ENCODE assay signal across 17 mouse cellular contexts in genomic region chr16:41820369-41820768, GRCm38 (mm10).
DNase-seq lines count a peak whose midpoint lies in the region; ATAC-seq and TF ChIP-seq lines count a peak whose summit lies in the region.
"Had no signal": no experiment of that assay in that cellular context is flagged by ENCODE, and none has a peak within 500 bp of the region (broad histone marks: within the 10 kb centered on the region; RNA-seq: fewer than 3 reads in every experiment).

No protein-coding gene starts in this region.

- no peak for DNase-seq in forebrain, embryonic 10.5 days (ENCODE audit: extremely low spot score, low spot score)
- DNase-seq in limb, embryonic 11.5 days (ENCODE audit: low spot score) = peak; percentile 42
- DNase-seq in limb, embryonic 10.5 days (ENCODE audit: low spot score) = no peak
- peak; percentile 74 for DNase-seq in brain, embryonic 14.5 days (ENCODE audit: low read depth)
- peak; percentile 30 for DNase-seq in forebrain, postnatal 0 days
- no peak for DNase-seq in adrenal gland, postnatal 36 days
- DNase-seq: cerebellum, postnatal 14 days; gastrocnemius, adult 2 months; heart, adult 11 months; heart, postnatal 4 days; lung, adult 2 months; right cerebral cortex, postnatal 25 days had no signal

- no peaks in the 10 kb centered on the region for H3K36me3 ChIP-seq in forebrain, embryonic 15.5 days
- H3K36me3 ChIP-seq in forebrain, embryonic 10.5 days (replicated peaks) = no peaks in the 10 kb centered on the region
- no peaks in the 10 kb centered on the region for H3K36me3 ChIP-seq in limb, embryonic 11.5 days (ENCODE audit: control insufficient read depth, insufficient read depth, low read length)
- no peaks in the 10 kb centered on the region for H3K36me3 ChIP-seq in limb, embryonic 10.5 days
- H3K36me3 ChIP-seq in forebrain, postnatal 0 days (ENCODE audit: insufficient read depth) = no peaks in the 10 kb centered on the region
- H3K36me3 ChIP-seq: embryonic facial prominence, embryonic 13.5 days; intestine, embryonic 15.5 days; kidney, embryonic 15.5 days; neural tube, embryonic 12.5 days had no signal

- no peak overlapping the region for H3K9ac ChIP-seq in forebrain, embryonic 15.5 days (replicated peaks)
- H3K9ac ChIP-seq in limb, embryonic 11.5 days (ENCODE audit: low read length) = no peak overlapping the region
- no peak overlapping the region for H3K9ac ChIP-seq in forebrain, postnatal 0 days
- H3K9ac ChIP-seq: embryonic facial prominence, embryonic 13.5 days; intestine, embryonic 15.5 days; kidney, embryonic 15.5 days; neural tube, embryonic 12.5 days had no signal

- no peaks in the 10 kb centered on the region for H3K9me3 ChIP-seq in forebrain, embryonic 15.5 days
- no peaks in the 10 kb centered on the region for H3K9me3 ChIP-seq in forebrain, embryonic 10.5 days
- H3K9me3 ChIP-seq in limb, embryonic 11.5 days (ENCODE audit: control insufficient read depth, low read length) = no peaks in the 10 kb centered on the region
- no peaks in the 10 kb centered on the region for H3K9me3 ChIP-seq in limb, embryonic 10.5 days (replicated peaks)
- H3K9me3 ChIP-seq in forebrain, postnatal 0 days (ENCODE audit: low read length) = no peaks in the 10 kb centered on the region
- H3K9me3 ChIP-seq: embryonic facial prominence, embryonic 13.5 days; intestine, embryonic 15.5 days; kidney, embryonic 15.5 days; neural tube, embryonic 12.5 days had no signal

- no peak overlapping the region for H3K27ac ChIP-seq in forebrain, embryonic 15.5 days (replicated peaks)
- no peak overlapping the region for H3K27ac ChIP-seq in forebrain, embryonic 10.5 days
- H3K27ac ChIP-seq in limb, embryonic 11.5 days (replicated peaks; ENCODE audit: low read depth, low read length) = no peak overlapping the region
- no peak overlapping the region for H3K27ac ChIP-seq in limb, embryonic 10.5 days
- H3K27ac ChIP-seq in forebrain, postnatal 0 days (ENCODE audit: low read depth, low read length) = no peak overlapping the region
- H3K27ac ChIP-seq: embryonic facial prominence, embryonic 13.5 days; gastrocnemius, adult 2 months; intestine, embryonic 15.5 days; kidney, embryonic 15.5 days; neural tube, embryonic 12.5 days had no signal

- no peak overlapping the region for H3K4me2 ChIP-seq in forebrain, embryonic 15.5 days (replicated peaks)
- no peak overlapping the region for H3K4me2 ChIP-seq in limb, embryonic 11.5 days (ENCODE audit: low read depth, severe bottlenecking)
- no peak overlapping the region for H3K4me2 ChIP-seq in forebrain, postnatal 0 days (ENCODE audit: low read depth)
- H3K4me2 ChIP-seq: embryonic facial prominence, embryonic 13.5 days; intestine, embryonic 15.5 days; kidney, embryonic 15.5 days; neural tube, embryonic 12.5 days had no signal

- no peak for TF ChIP-seq POLR2A in brain, embryonic 14.5 days (IDR thresholded peaks at IDR 0.05; ENCODE audit: borderline replicate concordance, extremely low read depth, insufficient read depth, insufficient read length, poor library complexity, severe bottlenecking)

- TF ChIP-seq CTCF in brain, embryonic 14.5 days (IDR thresholded peaks at IDR 0.05; ENCODE audit: borderline replicate concordance, extremely low read depth, insufficient read depth, insufficient read length) = no peak
- no peak for TF ChIP-seq CTCF in forebrain, postnatal 0 days (IDR thresholded peaks at IDR 0.05; ENCODE audit: low read depth)

- no peak overlapping the region for H3K4me3 ChIP-seq in forebrain, embryonic 15.5 days
- no peak overlapping the region for H3K4me3 ChIP-seq in forebrain, embryonic 10.5 days
- no peak overlapping the region for H3K4me3 ChIP-seq in limb, embryonic 11.5 days (ENCODE audit: low read depth, low read length)
- H3K4me3 ChIP-seq in limb, embryonic 10.5 days = no peak overlapping the region
- H3K4me3 ChIP-seq in forebrain, postnatal 0 days (ENCODE audit: low read depth, low read length) = no peak overlapping the region
- H3K4me3 ChIP-seq: embryonic facial prominence, embryonic 13.5 days; gastrocnemius, adult 2 months; intestine, embryonic 15.5 days; kidney, embryonic 15.5 days; neural tube, embryonic 12.5 days had no signal

- peak; percentile 60 for ATAC-seq in forebrain, embryonic 15.5 days (replicated peaks)
- peak; percentile 77; the same call in 1 of the 2 replicates for ATAC-seq in limb, embryonic 11.5 days (ENCODE audit: insufficient number of reproducible peaks, low FRiP score, low TSS enrichment, low read depth)
- peak; percentile 58 for ATAC-seq in forebrain, postnatal 0 days
- ATAC-seq: intestine, embryonic 15.5 days had no signal

- H3K4me1 ChIP-seq in forebrain, embryonic 15.5 days = 0 out of 2 replicates have a peak, but pooled peaks cover 8% of the 10 kb centered on the region
- no peaks in the 10 kb centered on the region for H3K4me1 ChIP-seq in forebrain, embryonic 10.5 days
- no peaks in the 10 kb centered on the region for H3K4me1 ChIP-seq in limb, embryonic 11.5 days (ENCODE audit: control insufficient read depth, insufficient read depth, low read length)
- H3K4me1 ChIP-seq in limb, embryonic 10.5 days = no peaks in the 10 kb centered on the region
- H3K4me1 ChIP-seq in forebrain, postnatal 0 days (ENCODE audit: insufficient read depth) = 0 out of 2 replicates have a peak, but pooled peaks cover 2% of the 10 kb centered on the region
- H3K4me1 ChIP-seq: embryonic facial prominence, embryonic 13.5 days; intestine, embryonic 15.5 days; kidney, embryonic 15.5 days; neural tube, embryonic 12.5 days had no signal

- H3K27me3 ChIP-seq in forebrain, embryonic 15.5 days = no peaks in the 10 kb centered on the region
- H3K27me3 ChIP-seq in forebrain, embryonic 10.5 days (ENCODE audit: poor library complexity, severe bottlenecking) = no peaks in the 10 kb centered on the region
- H3K27me3 ChIP-seq in limb, embryonic 11.5 days (ENCODE audit: control insufficient read depth, insufficient read depth, low read length) = no peaks in the 10 kb centered on the region
- no peaks in the 10 kb centered on the region for H3K27me3 ChIP-seq in limb, embryonic 10.5 days (ENCODE audit: low read depth, poor library complexity, severe bottlenecking)
- no peaks in the 10 kb centered on the region for H3K27me3 ChIP-seq in forebrain, postnatal 0 days (ENCODE audit: insufficient read depth, low read length)
- H3K27me3 ChIP-seq: embryonic facial prominence, embryonic 13.5 days; intestine, embryonic 15.5 days; kidney, embryonic 15.5 days; neural tube, embryonic 12.5 days had no signal

- 61% methylated on average over 6 of the region's 6 CpGs for WGBS in forebrain, embryonic 15.5 days
- WGBS in forebrain, embryonic 10.5 days = 92% methylated on average over 6 of the region's 6 CpGs
- WGBS in limb, embryonic 11.5 days = 53% methylated on average over 6 of the region's 6 CpGs
- 68% methylated on average over 6 of the region's 6 CpGs for WGBS in limb, embryonic 10.5 days
- WGBS in forebrain, postnatal 0 days = 51% methylated on average over 6 of the region's 6 CpGs

Comparison
In these comparisons a context has a peak if more than half of its experiments do, and no peak if none do; other contexts are left out.
1. DNase-seq: peak in limb, embryonic 11.5 days (single experiment), brain, embryonic 14.5 days (single experiment) and forebrain, postnatal 0 days (single experiment); none in forebrain, embryonic 10.5 days (single experiment), limb, embryonic 10.5 days (single experiment) and adrenal gland, postnatal 36 days (0 of 2).
2. Peak in every context shown above with its lines, with median percentiles within 50 percentile points of each other: ATAC-seq.